Mouse (Mus musculus) left cerebral cortex, postnatal 25 days (tissue): ENCODE measurements at regions not wholly inside any gene's neighbourhood (a gene's known extent, or its start where the extent isn't known, plus 50 kb on each side); places are given as distances from the start of the nearest gene placed in this dataset.

Experiments
- DNase-seq, 2 experiments: peaks; one replicate each; pipeline ENCODE4 v3.0.0; 2022; ENCODE audit warnings: low spot score in 2 of 2, mixed read lengths in 1 of 2
- intact Hi-C: fragments of 180-260 bp; cut with DNase I; formaldehyde crosslinking; loops from one replicate; pipeline ENCODE4 v1.15.1; 2025

GRCm38 (mm10) chr12:52445731-52446130 is 58.0 kb upstream of the Arhgap5 start:
- intact Hi-C loops: no loop called here
- DNase-seq: no peak

- DNase-seq: no peak
- intact Hi-C loops: no loop called here
These were observed 57.3 kb upstream of the Arhgap5 start for GRCm38 (mm10) chr12:52446501-52446900.

- intact Hi-C loops: no loop called here
- DNase-seq: no peak
These were observed 56.3 kb upstream of the Arhgap5 start for GRCm38 (mm10) chr12:52447482-52447881.

- no peak for DNase-seq
- intact Hi-C loops: no loop called here
These were observed 55.6 kb upstream of the Arhgap5 start for GRCm38 (mm10) chr12:52448218-52448617.

GRCm38 (mm10) chr12:52453890-52454289 is 49.9 kb upstream of the Arhgap5 start:
- no peak for DNase-seq
- intact Hi-C loops: no loop called here
